Mouse (Mus musculus) bone marrow, adult 2 months (tissue): ENCODE data around the gene Chchd6. TPM values are rescaled to one million over a fixed set of nuclear protein-coding genes. Genes with fewer than 3 reads are reported as not detected.

Source experiments
- H3K27ac ChIP-seq: fragments of 200-500 bp; 2 replicates; pipeline ENCODE4 v1.5.1; 2012; ENCODE audit warnings: low read depth, mild to moderate bottlenecking, control low read depth, inconsistent platforms, low read length; ENCODE audit not compliant: control insufficient read depth, poor library complexity, insufficient read depth
- H3K4me1 ChIP-seq: fragments of 200-500 bp; 2 replicates; pipeline ENCODE4 v1.6.1; 2011; ENCODE audit warnings: low read length; ENCODE audit not compliant: control insufficient read depth, insufficient read depth
- H3K4me3 ChIP-seq: fragments of 200-500 bp; replicated peaks from 2 replicates; pipeline ENCODE3; 2011; ENCODE audit warnings: mild to moderate bottlenecking, low read depth, low read length, control low read depth; ENCODE audit not compliant: control insufficient read depth
- CTCF ChIP-seq: fragments of 200-500 bp; IDR thresholded peaks from 2 replicates; pipeline ENCODE4 v1.5.1; 2011; ENCODE audit warnings: low read length, control low read depth; ENCODE audit not compliant: control insufficient read depth, insufficient read depth
- POLR2A ChIP-seq: fragments of 200-500 bp; IDR thresholded peaks from 2 replicates; pipeline ENCODE4 v1.6.1; 2011; ENCODE audit warnings: low read depth, mild to moderate bottlenecking, control low read depth, low read length, borderline replicate concordance; ENCODE audit not compliant: control insufficient read depth
- WGBS: fragments of 180-500 bp; shearing (Covaris S2); methylation state at CpG from one replicate; pipeline ENCODE4 v1.1.7; 2018; 5-methylcytosine and 5-hydroxymethylcytosine counted together
- polyA plus RNA-seq: library from polyadenylated mRNA; stranded (reverse); fragments of >200 nt; gene quantifications from 2 replicates; pipeline ENCODE4 v1.2.4, GENCODE M21; 2011; ENCODE audit warnings: low replicate concordance; ENCODE audit not compliant: missing spikeins, insufficient read depth, insufficient read length

The Chchd6 gene
- polyA plus RNA-seq, 1 experiment = 7.3 TPM

GRCm38 (mm10) chr6:89572921-89573636 lies 22.4 kb downstream of the Chchd6 start:
- Histone ChIP-seq H3K4me3 (no peak overlapping the region), H3K4me1 (no peaks in the 10 kb centered on the region; the same call in 1 of the 2 replicates), H3K27ac (no peak overlapping the region)
- TF ChIP-seq CTCF = no peak
- no peak for TF ChIP-seq POLR2A

DNA sequence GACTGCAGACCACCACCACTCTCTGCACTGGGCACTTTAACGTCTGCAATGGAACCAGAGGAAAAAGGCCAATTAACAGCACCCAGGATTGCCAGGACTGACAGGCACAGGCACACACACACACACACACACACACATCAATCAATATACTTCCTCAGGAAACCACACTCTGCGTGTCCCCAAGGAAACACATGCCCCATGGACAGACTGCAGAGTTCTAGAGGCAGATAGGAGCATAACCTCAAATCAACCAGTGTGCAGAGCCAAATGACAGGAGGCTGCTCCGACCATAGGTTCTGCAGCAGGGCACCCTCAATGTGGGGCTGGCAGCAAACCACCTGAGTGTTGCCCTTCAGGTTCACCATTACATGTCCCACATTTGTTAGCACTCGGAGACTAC lies 26.1 kb downstream of the Chchd6 start:
- Histone ChIP-seq H3K4me3 (no peak overlapping the region), H3K4me1 (no peaks in the 10 kb centered on the region; the same call in 1 of the 2 replicates), H3K27ac (no peak overlapping the region)
- WGBS = 6% methylated on average over 4 of the region's 4 CpGs
- no peak for TF ChIP-seq POLR2A
- no peak for TF ChIP-seq CTCF

GRCm38 (mm10) chr6:89566740-89567139 lies 28.7 kb downstream of the Chchd6 start:
- WGBS = 89% methylated on average over 4 of the region's 4 CpGs
- H3K4me3 ChIP-seq = no peak overlapping the region
- TF ChIP-seq CTCF (no peak), POLR2A (no peak)
- no peak overlapping the region for H3K27ac ChIP-seq
- H3K4me1 ChIP-seq = no peaks in the 10 kb centered on the region; the same call in 1 of the 2 replicates

DNA sequence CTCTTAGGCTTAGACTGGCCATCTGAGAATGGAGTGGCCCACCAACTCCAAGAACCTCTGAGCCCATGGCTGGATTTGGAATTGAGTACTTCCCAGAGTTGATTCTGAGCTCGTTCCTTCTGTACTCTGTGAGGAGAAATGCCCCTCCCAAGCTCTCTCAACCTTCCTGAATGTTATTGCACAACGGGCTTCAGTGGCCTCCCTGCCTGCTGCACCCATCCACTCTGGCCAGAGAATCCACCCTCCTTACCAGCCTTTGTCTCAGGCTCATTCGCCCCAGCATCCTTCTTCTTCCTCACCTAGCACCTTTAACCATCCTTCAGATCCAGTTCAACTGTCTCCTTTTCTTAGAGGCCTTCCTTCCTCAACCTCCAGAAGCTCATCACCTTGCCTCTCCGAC lies 32.1 kb downstream of the Chchd6 start:
- no peak overlapping the region for H3K4me3 ChIP-seq
- 59% methylated on average over 4 of the region's 4 CpGs for WGBS
- no peak overlapping the region for H3K27ac ChIP-seq
- TF ChIP-seq CTCF = no peak
- no peak for TF ChIP-seq POLR2A
- no peaks in the 10 kb centered on the region for H3K4me1 ChIP-seq

DNA sequence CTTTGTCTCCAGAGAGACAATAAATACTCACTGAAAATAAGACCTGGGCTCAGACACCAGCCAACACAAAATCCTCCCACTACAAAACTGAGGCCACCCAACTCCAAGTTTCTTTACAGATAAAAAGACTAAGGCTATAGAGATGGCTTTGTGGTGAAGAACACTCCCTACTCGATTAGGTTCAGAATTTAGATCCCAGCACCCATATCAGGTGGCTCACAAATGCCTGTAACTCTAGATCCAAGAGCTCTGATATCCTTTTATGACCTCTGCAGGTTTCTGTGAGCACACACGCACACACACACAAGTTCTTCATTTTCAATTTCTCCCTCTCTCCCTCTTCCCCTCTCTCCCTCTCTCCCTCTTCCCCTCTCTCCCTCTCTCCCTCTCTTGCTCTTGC lies 34.6 kb downstream of the Chchd6 start:
- WGBS = 55% methylated on average over 2 of the region's 2 CpGs
- Histone ChIP-seq H3K4me3 (no peak overlapping the region), H3K4me1 (no peaks in the 10 kb centered on the region)

DNA sequence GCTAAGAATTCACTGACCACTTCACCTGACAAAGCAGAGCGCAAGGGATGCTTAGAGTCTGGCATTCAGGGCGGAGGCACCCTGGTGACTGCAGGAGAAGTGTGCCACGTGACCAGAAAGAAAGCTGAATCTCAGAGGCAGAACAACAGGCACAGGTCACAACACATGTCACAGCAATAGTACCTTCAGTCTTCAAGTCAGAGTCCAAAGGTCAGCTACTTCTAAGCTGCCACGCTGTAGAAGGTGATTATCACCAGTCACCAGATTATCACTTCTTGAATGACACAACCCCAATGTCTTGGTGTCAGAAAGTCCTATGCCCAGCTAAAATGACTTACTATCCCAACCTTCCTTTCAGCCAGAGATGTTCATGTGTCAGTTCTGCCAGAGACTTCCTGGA lies 37.8 kb downstream of the Chchd6 start:
- Histone ChIP-seq H3K4me1 (no peaks in the 10 kb centered on the region), H3K27ac (no peak overlapping the region), H3K4me3 (no peak overlapping the region)
- no peak for TF ChIP-seq POLR2A
- TF ChIP-seq CTCF = no peak
- WGBS = 78% methylated on average over 4 of the region's 4 CpGs

More for the DNA sequence above, 34.6 kb downstream of the Chchd6 start:
- TF ChIP-seq CTCF (no peak), POLR2A (no peak)
- H3K27ac ChIP-seq = no peak overlapping the region

- H3K4me1 ChIP-seq = no peaks in the 10 kb centered on the region
- H3K27ac ChIP-seq = no peak overlapping the region
- WGBS = 82% methylated on average over 7 of the region's 7 CpGs
- no peak overlapping the region for H3K4me3 ChIP-seq
- TF ChIP-seq CTCF = no peak
These were observed 38.9 kb downstream of the Chchd6 start for GRCm38 (mm10) chr6:89556566-89556965.

GRCm38 (mm10) chr6:89555971-89556370 lies 39.5 kb downstream of the Chchd6 start:
- TF ChIP-seq CTCF = no peak
- TF ChIP-seq POLR2A = no peak
- Histone ChIP-seq H3K4me1 (no peaks in the 10 kb centered on the region), H3K4me3 (no peak overlapping the region), H3K27ac (no peak overlapping the region)
- 73% methylated on average over 1 of the region's 1 CpGs for WGBS

DNA sequence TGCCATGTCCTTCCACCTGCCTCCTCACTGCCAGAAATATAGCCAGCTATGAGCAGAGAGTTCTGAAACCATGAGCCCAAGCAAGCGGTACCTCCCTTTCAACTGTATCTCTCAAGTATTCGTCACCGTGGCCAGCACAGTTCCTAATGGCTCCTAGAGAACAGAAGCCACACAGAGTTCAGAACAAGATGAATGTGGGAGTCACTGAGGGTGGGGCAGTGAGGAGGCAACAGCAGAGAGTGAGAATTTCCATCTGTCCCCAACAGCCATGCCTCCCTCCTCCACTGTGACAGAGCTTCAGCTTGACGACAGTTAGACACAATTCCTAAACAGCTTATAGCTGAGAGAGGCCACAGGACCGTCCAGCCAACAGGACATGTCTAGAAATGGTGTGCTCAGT lies 41.4 kb downstream of the Chchd6 start:
- WGBS = 82% methylated on average over 5 of the region's 5 CpGs
- TF ChIP-seq CTCF (no peak), POLR2A (no peak)
- H3K27ac ChIP-seq = no peak overlapping the region
- H3K4me3 ChIP-seq = no peak overlapping the region
- H3K4me1 ChIP-seq = no peaks in the 10 kb centered on the region
